Mouse (Mus musculus): ENCODE results near the gene Itgb1bp2.

- TF ChIP-seq CTCF (IDR thresholded peaks at IDR 0.05) (peak; percentile 56), EP300 (IDR thresholded peaks at IDR 0.05) (no peak)
Observed at GRCm38 (mm10) chrX:101418946-101419724, 29.8 kb upstream of the Itgb1bp2 start.

Measured in lung, postnatal 0 days (tissue).